Mouse (Mus musculus): ENCODE data around the gene Ahnak. TPM values are rescaled to one million over a fixed set of nuclear protein-coding genes. Genes with fewer than 3 reads are reported as not detected.

Ahnak gene
- total and polyA plus RNA-seq, 2 experiments, result 1.2 to 10.9 TPM

GRCm38 (mm10) chr19:9087821-9088220 lies 98.7 kb downstream of the Ahnak start, which contains the start of gene Scgb1a1:
TSS of gene Scgb1a1 (minus strand) at chr19:9087958.
- no peak for DNase-seq (ENCODE audit: extremely low read depth, low read depth, low spot score)
- 83% methylated on average over 4 of the region's 4 CpGs for WGBS
- Histone ChIP-seq H3K9ac (ENCODE audit: low read depth, low read length) (no peak within 1 kb of the TSS), H3K27me3 (ENCODE audit: control insufficient read depth, insufficient read depth, low read length) (no peaks in the 10 kb centered on the region), H3K4me1 (ENCODE audit: control insufficient read depth, insufficient read depth, low read length) (peaks cover 3% of the 10 kb centered on the region), H3K4me3 (ENCODE audit: insufficient read depth, low read depth, low read length) (no peak within 1 kb of the TSS), H3K79me2 (ENCODE audit: control insufficient read depth, insufficient read depth, low read length) (no peaks in the 10 kb centered on the region), H3K36me3 (ENCODE audit: control insufficient read depth, insufficient read depth, low read length) (no peaks in the 10 kb centered on the region), H3K27ac (replicated peaks; ENCODE audit: insufficient read depth, low read depth, low read length) (no peak within 1 kb of the TSS)
- TF ChIP-seq CTCF (IDR thresholded peaks at IDR 0.05; ENCODE audit: low read depth, low read length), result no peak
- no peak for TF ChIP-seq POLR2A (IDR thresholded peaks at IDR 0.05; ENCODE audit: extremely low read depth, insufficient read depth, low read length)

- H3K79me2 ChIP-seq (ENCODE audit: control insufficient read depth, insufficient read depth, low read length), result no peaks in the 10 kb centered on the region
- TF ChIP-seq CTCF (IDR thresholded peaks at IDR 0.05; ENCODE audit: low read depth, low read length), result no peak
- no peak for TF ChIP-seq POLR2A (IDR thresholded peaks at IDR 0.05; ENCODE audit: extremely low read depth, insufficient read depth, low read length)
- peak; percentile 53 for DNase-seq (ENCODE audit: extremely low read depth, low read depth, low spot score)
- H3K4me3 ChIP-seq (ENCODE audit: insufficient read depth, low read depth, low read length), result no peak overlapping the region
- 47% methylated on average over 4 of the region's 4 CpGs for WGBS
- H3K27me3 ChIP-seq (ENCODE audit: control insufficient read depth, insufficient read depth, low read length), result no peaks in the 10 kb centered on the region
- peak overlapping the region; percentile 27; the same call in 1 of the 2 replicates for H3K27ac ChIP-seq (replicated peaks; ENCODE audit: insufficient read depth, low read depth, low read length)
- no peaks in the 10 kb centered on the region for H3K36me3 ChIP-seq (ENCODE audit: control insufficient read depth, insufficient read depth, low read length)
- H3K4me1 ChIP-seq (ENCODE audit: control insufficient read depth, insufficient read depth, low read length), result peaks cover 5% of the 10 kb centered on the region
- no peak overlapping the region for H3K9ac ChIP-seq (ENCODE audit: low read depth, low read length)
Observed at GRCm38 (mm10) chr19:9090191-9090590, 101.1 kb downstream of the Ahnak start.

GRCm38 (mm10) chr19:9090709-9091108 lies 101.6 kb downstream of the Ahnak start:
- TF ChIP-seq CTCF (IDR thresholded peaks at IDR 0.05; ENCODE audit: low read depth, low read length) (peak; percentile 16; the same call in 1 of the 2 replicates), POLR2A (IDR thresholded peaks at IDR 0.05; ENCODE audit: extremely low read depth, insufficient read depth, low read length) (no peak)
- no peak overlapping the region; the same call in 1 of the 2 replicates for H3K9ac ChIP-seq (ENCODE audit: low read depth, low read length)
- peak overlapping the region; percentile 69 for H3K27ac ChIP-seq (replicated peaks; ENCODE audit: insufficient read depth, low read depth, low read length)
- 12% methylated on average over 2 of the region's 2 CpGs for WGBS
- peak; percentile 92 for DNase-seq (ENCODE audit: extremely low read depth, low read depth, low spot score)
- no peak overlapping the region for H3K4me3 ChIP-seq (ENCODE audit: insufficient read depth, low read depth, low read length)
- peaks cover 5% of the 10 kb centered on the region for H3K4me1 ChIP-seq (ENCODE audit: control insufficient read depth, insufficient read depth, low read length)
- H3K27me3 ChIP-seq (ENCODE audit: control insufficient read depth, insufficient read depth, low read length), result no peaks in the 10 kb centered on the region
- H3K79me2 ChIP-seq (ENCODE audit: control insufficient read depth, insufficient read depth, low read length), result no peaks in the 10 kb centered on the region
- no peaks in the 10 kb centered on the region for H3K36me3 ChIP-seq (ENCODE audit: control insufficient read depth, insufficient read depth, low read length)

- peak overlapping the region; percentile 63 for H3K27ac ChIP-seq (replicated peaks; ENCODE audit: insufficient read depth, low read depth, low read length)
- 27% methylated on average over 5 of the region's 5 CpGs for WGBS
- peak overlapping the region; percentile 18 for H3K9ac ChIP-seq (ENCODE audit: low read depth, low read length)
- peak; percentile 90 for DNase-seq (ENCODE audit: extremely low read depth, low read depth, low spot score)
- no peaks in the 10 kb centered on the region for H3K27me3 ChIP-seq (ENCODE audit: control insufficient read depth, insufficient read depth, low read length)
- no peaks in the 10 kb centered on the region for H3K36me3 ChIP-seq (ENCODE audit: control insufficient read depth, insufficient read depth, low read length)
- no peaks in the 10 kb centered on the region for H3K79me2 ChIP-seq (ENCODE audit: control insufficient read depth, insufficient read depth, low read length)
- TF ChIP-seq CTCF (IDR thresholded peaks at IDR 0.05; ENCODE audit: low read depth, low read length), result no peak
- peaks cover 9% of the 10 kb centered on the region for H3K4me1 ChIP-seq (ENCODE audit: control insufficient read depth, insufficient read depth, low read length)
- no peak overlapping the region for H3K4me3 ChIP-seq (ENCODE audit: insufficient read depth, low read depth, low read length)
Observed at GRCm38 (mm10) chr19:9095111-9095510, 106.0 kb downstream of the Ahnak start.

GRCm38 (mm10) chr19:9097441-9097840 lies 108.4 kb downstream of the Ahnak start:
- H3K27ac ChIP-seq (replicated peaks; ENCODE audit: insufficient read depth, low read depth, low read length), result no peak overlapping the region
- H3K4me1 ChIP-seq (ENCODE audit: control insufficient read depth, insufficient read depth, low read length), result peaks cover 6% of the 10 kb centered on the region; the same call in 1 of the 2 replicates
- H3K9ac ChIP-seq (ENCODE audit: low read depth, low read length), result no peak overlapping the region
- WGBS, result 52% methylated on average over 13 of the region's 13 CpGs
- TF ChIP-seq CTCF (IDR thresholded peaks at IDR 0.05; ENCODE audit: low read depth, low read length) (no peak), POLR2A (IDR thresholded peaks at IDR 0.05; ENCODE audit: extremely low read depth, insufficient read depth, low read length) (no peak)
- H3K79me2 ChIP-seq (ENCODE audit: control insufficient read depth, insufficient read depth, low read length), result no peaks in the 10 kb centered on the region
- H3K4me3 ChIP-seq (ENCODE audit: insufficient read depth, low read depth, low read length), result no peak overlapping the region
- peak; percentile 46 for DNase-seq (ENCODE audit: extremely low read depth, low read depth, low spot score)
- H3K27me3 ChIP-seq (ENCODE audit: control insufficient read depth, insufficient read depth, low read length), result no peaks in the 10 kb centered on the region
- H3K36me3 ChIP-seq (ENCODE audit: control insufficient read depth, insufficient read depth, low read length), result no peaks in the 10 kb centered on the region

- DNase-seq (ENCODE audit: extremely low read depth, low read depth, low spot score), result no peak
- 91% methylated on average over 8 of the region's 8 CpGs for WGBS
Observed at GRCm38 (mm10) chr19:9099751-9100150, 110.7 kb downstream of the Ahnak start.

More at GRCm38 (mm10) chr19:9099751-9100150, 110.7 kb downstream of the Ahnak start:
- H3K4me3 ChIP-seq (ENCODE audit: insufficient read depth, low read depth, low read length), result no peak overlapping the region
- H3K9ac ChIP-seq (ENCODE audit: low read depth, low read length), result no peak overlapping the region
- TF ChIP-seq POLR2A (IDR thresholded peaks at IDR 0.05; ENCODE audit: extremely low read depth, insufficient read depth, low read length) (no peak), CTCF (IDR thresholded peaks at IDR 0.05; ENCODE audit: low read depth, low read length) (no peak)
- no peaks in the 10 kb centered on the region for H3K27me3 ChIP-seq (ENCODE audit: control insufficient read depth, insufficient read depth, low read length)
- H3K79me2 ChIP-seq (ENCODE audit: control insufficient read depth, insufficient read depth, low read length), result no peaks in the 10 kb centered on the region
- H3K27ac ChIP-seq (replicated peaks; ENCODE audit: insufficient read depth, low read depth, low read length), result no peak overlapping the region
- H3K4me1 ChIP-seq (ENCODE audit: control insufficient read depth, insufficient read depth, low read length), result peaks cover 6% of the 10 kb centered on the region; the same call in 1 of the 2 replicates
- no peaks in the 10 kb centered on the region for H3K36me3 ChIP-seq (ENCODE audit: control insufficient read depth, insufficient read depth, low read length)
